Mouse (Mus musculus) liver, postnatal 0 days (tissue): Measurements from ENCODE around the gene Fmnl3. TPM values are rescaled to one million over a fixed set of nuclear protein-coding genes. Genes with fewer than 3 reads are reported as not detected.

ENCODE experiments used
- ATAC-seq: fragments of 200-750 bp; cut with Nextera tagmentation; 2 replicates; pipeline ENCODE4 v1.8.0; 2017; ENCODE audit warnings: mild to moderate bottlenecking, moderate library complexity
- DNase-seq: peaks from one replicate; pipeline ENCODE4 v3.0.0-alpha.2; 2016
- H3K27ac ChIP-seq: fragments of 300-500 bp; sonication (generic); 2 replicates; pipeline ENCODE4 v1.5.1; 2014; ENCODE audit warnings: antibody characterized with exemption, moderate library complexity, mild to moderate bottlenecking, low read depth
- H3K27me3 ChIP-seq: fragments of 300-500 bp; sonication (generic); 2 replicates; pipeline ENCODE4 v1.6.1; 2014; ENCODE audit warnings: low read length, control low read depth, mixed read lengths; ENCODE audit not compliant: insufficient read depth
- H3K36me3 ChIP-seq: fragments of 300-500 bp; sonication (generic); replicated peaks from 2 replicates; pipeline ENCODE4 v1.6.1; 2014; ENCODE audit warnings: mild to moderate bottlenecking, control low read depth, low read length, moderate library complexity, mixed read lengths; ENCODE audit not compliant: insufficient read depth
- H3K4me1 ChIP-seq: fragments of 300-500 bp; sonication (generic); 2 replicates; pipeline ENCODE4 v1.6.1; 2014; ENCODE audit warnings: antibody characterized with exemption, mild to moderate bottlenecking, control low read depth; ENCODE audit not compliant: insufficient read depth
- H3K4me2 ChIP-seq: fragments of 300-500 bp; sonication (generic); 2 replicates; pipeline ENCODE4 v1.6.1; 2014; ENCODE audit warnings: low read depth, mild to moderate bottlenecking, low read length, moderate library complexity, mixed read lengths
- H3K4me3 ChIP-seq: fragments of 300-500 bp; sonication (generic); 2 replicates; pipeline ENCODE4 v1.5.1; 2014; ENCODE audit warnings: low read depth, low read length
- H3K9ac ChIP-seq: fragments of 300-500 bp; sonication (generic); replicated peaks from 2 replicates; pipeline ENCODE4 v1.6.1; 2014; ENCODE audit warnings: mild to moderate bottlenecking, moderate library complexity
- H3K9me3 ChIP-seq: fragments of 300-500 bp; sonication (generic); 2 replicates; pipeline ENCODE4 v1.6.1; 2016; ENCODE audit warnings: mild to moderate bottlenecking, control low read depth, low read length, mixed read lengths
- CTCF ChIP-seq: sonication (generic); IDR thresholded peaks from 2 replicates; pipeline ENCODE4 v1.5.1; 2016; ENCODE audit warnings: antibody characterized with exemption, low read depth
- EP300 ChIP-seq: IDR thresholded peaks from 2 replicates; pipeline ENCODE4 v1.6.1; 2016; ENCODE audit warnings: antibody characterized with exemption, low read depth, mild to moderate bottlenecking
- WGBS: fragments of 180-500 bp; shearing (Covaris S2); extraction: QIAGEN DNeasy Blood & Tissue Kit; methylation state at CpG from one replicate; pipeline ENCODE4 v1.1.7; 2014; ENCODE audit not compliant: insufficient replicate concordance; 5-methylcytosine and 5-hydroxymethylcytosine counted together
- polyA plus RNA-seq: library from polyadenylated mRNA; unstranded; fragments of >200 nt; fragmentation: Nextera tagmentation; extraction: Ambion mirVana; gene quantifications from 2 replicates; pipeline ENCODE4 v1.2.1, GENCODE M21; 2015

Gene Fmnl3
- polyA plus RNA-seq, 1 experiment from 2014 or later, result 2.4 TPM

- WGBS, result 3% methylated on average over 22 of the region's 39 CpGs
- peaks cover 10% of the 10 kb centered on the region; the same call in 1 of the 2 replicates for H3K27me3 ChIP-seq
- DNase-seq (no peak), ATAC-seq (no peak; the same call in 1 of the 2 replicates)
- H3K36me3 ChIP-seq, result no peaks in the 10 kb centered on the region
- TF ChIP-seq EP300 (no peak), CTCF (no peak)
- peak overlapping the region; percentile 83 for H3K9ac ChIP-seq
- H3K9me3 ChIP-seq, result no peaks in the 10 kb centered on the region
- H3K4me1 ChIP-seq, result peaks cover 15% of the 10 kb centered on the region
- H3K27ac ChIP-seq, result peak overlapping the region; percentile 76
- peak overlapping the region; percentile 97 for H3K4me2 ChIP-seq
- H3K4me3 ChIP-seq, result peak overlapping the region; percentile 77
Measured at GRCm38 (mm10) chr15:99369391-99370171, 701 bp downstream of the Fmnl3 start.

GRCm38 (mm10) chr15:99368583-99369266 lies 1.6 kb downstream of the Fmnl3 start:
- no peak for DNase-seq
- no peak for TF ChIP-seq EP300
- no peak for TF ChIP-seq CTCF
- Histone ChIP-seq H3K27me3 (peaks cover 10% of the 10 kb centered on the region; the same call in 1 of the 2 replicates), H3K27ac (peak overlapping the region; percentile 11; the same call in 1 of the 2 replicates), H3K4me2 (peak overlapping the region; percentile 97), H3K9ac (no peak overlapping the region; the same call in 1 of the 2 replicates), H3K4me3 (peak overlapping the region; percentile 6; the same call in 1 of the 2 replicates), H3K4me1 (peaks cover 20% of the 10 kb centered on the region), H3K9me3 (no peaks in the 10 kb centered on the region), H3K36me3 (no peaks in the 10 kb centered on the region)
- ATAC-seq, result no peak
- 40% methylated on average over 4 of the region's 4 CpGs for WGBS

GRCm38 (mm10) chr15:99364921-99365320 lies 5.4 kb downstream of the Fmnl3 start:
- Histone ChIP-seq H3K4me1 (peaks cover 16% of the 10 kb centered on the region), H3K36me3 (no peaks in the 10 kb centered on the region), H3K9ac (no peak overlapping the region), H3K27ac (peak overlapping the region; percentile 64; the same call in 1 of the 2 replicates), H3K4me3 (no peak overlapping the region), H3K4me2 (0 out of 2 replicates have a peak overlapping the region, but pooled peaks have one; percentile 27), H3K9me3 (no peaks in the 10 kb centered on the region), H3K27me3 (peaks cover 2% of the 10 kb centered on the region; the same call in 1 of the 2 replicates)
- WGBS, result 25% methylated on average over 8 of the region's 8 CpGs
- DNase-seq (peak; percentile 42), ATAC-seq (no peak)
- TF ChIP-seq EP300, result no peak
- no peak for TF ChIP-seq CTCF

GRCm38 (mm10) chr15:99364022-99364530 lies 6.2 kb downstream of the Fmnl3 start:
- H3K4me3 ChIP-seq, result no peak overlapping the region
- no peak overlapping the region for H3K4me2 ChIP-seq
- H3K9me3 ChIP-seq, result no peaks in the 10 kb centered on the region
- TF ChIP-seq CTCF (no peak), EP300 (no peak)
- DNase-seq (no peak), ATAC-seq (no peak)
- 71% methylated on average over 7 of the region's 7 CpGs for WGBS
- H3K36me3 ChIP-seq, result no peaks in the 10 kb centered on the region
- H3K27me3 ChIP-seq, result no peaks in the 10 kb centered on the region
- H3K4me1 ChIP-seq, result peaks cover 11% of the 10 kb centered on the region
- H3K9ac ChIP-seq, result no peak overlapping the region
- peak overlapping the region; percentile 64; the same call in 1 of the 2 replicates for H3K27ac ChIP-seq

- no peaks in the 10 kb centered on the region for H3K27me3 ChIP-seq
- H3K9me3 ChIP-seq, result no peaks in the 10 kb centered on the region
- H3K4me3 ChIP-seq, result no peak overlapping the region
- H3K27ac ChIP-seq, result no peak overlapping the region
- H3K4me1 ChIP-seq, result no peaks in the 10 kb centered on the region
- TF ChIP-seq EP300 (no peak), CTCF (no peak)
- no peak overlapping the region for H3K4me2 ChIP-seq
- DNase-seq (no peak), ATAC-seq (0 out of 2 replicates have a peak, but pooled peaks have one; percentile 29)
- no peak overlapping the region for H3K9ac ChIP-seq
- H3K36me3 ChIP-seq, result no peaks in the 10 kb centered on the region
- WGBS, result 69% methylated on average over 9 of the region's 9 CpGs
Measured at GRCm38 (mm10) chr15:99358952-99359351, 11.3 kb downstream of the Fmnl3 start.

GRCm38 (mm10) chr15:99356462-99356861 lies 13.8 kb downstream of the Fmnl3 start:
- Histone ChIP-seq H3K4me2 (no peak overlapping the region), H3K9ac (no peak overlapping the region), H3K9me3 (no peaks in the 10 kb centered on the region), H3K4me1 (no peaks in the 10 kb centered on the region), H3K27ac (no peak overlapping the region), H3K4me3 (no peak overlapping the region), H3K27me3 (no peaks in the 10 kb centered on the region), H3K36me3 (no peaks in the 10 kb centered on the region)
- WGBS, result 73% methylated on average over 6 of the region's 6 CpGs
- no peak for TF ChIP-seq CTCF
- TF ChIP-seq EP300, result no peak
- DNase-seq (no peak), ATAC-seq (no peak)
